Mouse (Mus musculus): ENCODE measurements at regions not wholly inside any gene's neighbourhood (a gene's known extent, or its start where the extent isn't known, plus 50 kb on each side); places are given as distances from the start of the nearest gene placed in this dataset.

- no peak for DNase-seq
Measured at GRCm38 (mm10) chr1:57281549-57281948, 95.9 kb upstream of the 1700066M21Rik start.

DNA sequence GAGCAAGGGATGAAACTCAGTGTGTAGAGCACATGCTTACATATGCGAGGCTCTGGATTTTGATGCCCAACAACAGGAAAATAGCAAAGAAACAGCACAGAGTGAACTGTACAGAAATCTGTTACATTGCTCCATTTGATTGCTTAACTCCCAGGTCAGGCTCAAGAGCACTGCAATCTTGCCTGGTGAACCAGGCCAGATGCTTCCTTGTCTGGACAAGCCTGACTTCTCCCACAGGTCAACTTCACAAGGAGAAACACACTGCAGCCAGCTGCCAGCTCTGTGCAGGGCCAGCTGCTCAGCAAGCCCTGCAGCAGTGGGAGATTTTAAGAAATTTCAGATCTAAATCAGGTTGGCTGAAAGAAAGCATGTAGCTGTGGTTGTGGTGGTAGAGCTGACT is 81.2 kb upstream of the 1700066M21Rik start:
- no peak for DNase-seq

DNA sequence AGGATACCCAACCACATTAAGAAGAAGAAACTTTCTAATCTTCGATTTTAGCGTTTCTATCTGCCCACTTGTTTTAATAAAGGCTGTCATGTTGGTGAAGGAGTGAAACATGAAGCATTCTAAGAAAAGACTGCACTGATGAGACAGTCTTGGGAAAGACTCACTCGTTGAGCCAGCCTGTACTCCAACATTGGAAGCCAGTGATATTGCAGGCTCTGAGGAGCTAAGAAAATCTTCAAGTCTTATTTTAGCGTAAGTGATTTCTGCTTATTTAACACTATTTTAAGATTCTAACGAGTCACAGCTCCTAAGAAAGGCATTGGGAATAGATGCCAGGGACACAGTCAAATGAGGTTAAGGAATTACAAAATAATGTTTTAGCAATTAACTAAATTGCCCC is 78.9 kb upstream of the 1700066M21Rik start:
- no peak for DNase-seq

- DNase-seq: no peak
Measured at GRCm38 (mm10) chr1:57301260-57301979, 76.0 kb upstream of the 1700066M21Rik start.

- no peak for DNase-seq
Measured at GRCm38 (mm10) chr1:57301980-57302331, 75.5 kb upstream of the 1700066M21Rik start.

DNA sequence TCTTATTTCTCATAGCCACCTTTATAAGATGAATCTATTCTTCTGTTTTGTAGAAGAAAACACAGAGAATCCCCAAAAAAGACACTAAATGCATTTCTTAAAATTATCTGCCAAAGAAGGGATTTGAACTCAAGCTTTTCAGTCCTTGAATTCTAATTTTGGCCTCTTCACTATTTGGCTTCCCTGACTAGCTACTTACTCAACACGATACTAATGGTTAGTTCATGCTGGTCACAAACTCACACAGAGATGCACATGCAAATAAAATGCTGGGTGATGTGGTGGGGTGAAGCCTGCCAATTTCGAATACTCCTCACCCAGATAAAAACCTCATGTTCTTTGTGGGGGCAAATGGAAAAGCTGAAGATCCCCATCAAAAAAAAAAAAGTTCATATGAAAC is 72.7 kb upstream of the 1700066M21Rik start:
- DNase-seq: no peak

GRCm38 (mm10) chr1:57322535-57322934 is 54.9 kb upstream of the 1700066M21Rik start:
- no peak for DNase-seq

DNA sequence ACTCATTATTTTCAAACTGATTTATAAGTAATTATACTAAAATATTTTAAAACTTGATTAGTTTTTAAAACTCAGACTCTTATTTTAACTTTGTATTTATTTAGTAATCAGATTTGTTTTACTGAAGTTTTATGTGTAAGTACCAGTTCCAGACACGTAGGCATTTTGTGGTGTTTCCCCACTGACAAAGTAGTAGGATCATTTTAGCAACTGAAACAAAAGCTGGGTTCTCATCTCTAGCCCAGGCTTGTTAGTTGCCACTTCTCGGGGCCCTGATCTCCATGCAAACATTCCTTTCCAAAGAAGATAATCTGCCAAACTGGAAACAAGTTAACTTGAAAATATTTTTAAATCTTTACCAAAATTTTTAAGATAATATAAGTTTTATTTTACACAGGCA is 54.3 kb upstream of the 1700066M21Rik start:
- DNase-seq: no peak

- no peak for DNase-seq
Measured at GRCm38 (mm10) chr1:57325585-57326165, 51.7 kb upstream of the 1700066M21Rik start.

Measured in kidney, adult 11 months (tissue).